Mouse (Mus musculus) testis, adult 2 months (tissue): Measurements from ENCODE around the gene Chodl.

ENCODE experiments used
- CTCF ChIP-seq: fragments of 200-500 bp; IDR thresholded peaks from 2 replicates; pipeline ENCODE4 v1.5.1; 2012; ENCODE audit warnings: low read depth, mild to moderate bottlenecking, inconsistent platforms, low read length, moderate library complexity; ENCODE audit not compliant: control insufficient read depth, insufficient read depth, insufficient replicate concordance
- POLR2A ChIP-seq: fragments of 200-500 bp; IDR thresholded peaks from 2 replicates; pipeline ENCODE4 v1.6.1; 2012; ENCODE audit warnings: low read depth, mild to moderate bottlenecking, inconsistent platforms, low read length, moderate library complexity; ENCODE audit not compliant: control insufficient read depth

- TF ChIP-seq CTCF (no peak), POLR2A (no peak)
Observed at GRCm38 (mm10) chr16:78974099-78974498, 43.4 kb downstream of the Chodl start.
